Mouse (Mus musculus) telencephalon, adult 2 months (tissue): ENCODE measurements at regions not wholly inside any gene's neighbourhood (a gene's known extent, or its start where the extent isn't known, plus 50 kb on each side); places are given as distances from the start of the nearest gene placed in this dataset.
A peak's percentile ranks its signal among the peaks of the same experiment; 100 is the strongest.

ENCODE experiments used
- DNase-seq: peaks from one replicate; pipeline ENCODE4 v3.0.0-alpha.2; 2011; ENCODE audit warnings: low read depth, low spot score

DNA sequence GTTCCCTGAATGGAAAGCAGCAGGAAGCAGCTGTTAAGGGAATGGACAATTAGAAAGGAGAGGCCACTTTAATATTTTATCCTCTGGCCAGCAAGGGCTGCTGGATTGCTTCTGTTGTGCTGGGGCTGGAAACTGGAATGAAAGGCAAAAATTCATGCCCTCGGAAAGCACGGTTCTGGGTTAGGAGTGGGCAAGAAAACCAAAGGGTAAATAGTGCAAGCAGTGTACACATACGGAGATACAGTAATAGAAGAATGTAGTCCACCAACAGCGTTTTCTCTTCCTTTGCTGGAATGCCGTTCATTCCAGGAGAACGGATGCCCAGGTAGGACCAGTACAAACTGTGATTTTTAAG is 50.8 kb upstream of the Zfr start:
- DNase-seq, result no peak

DNA sequence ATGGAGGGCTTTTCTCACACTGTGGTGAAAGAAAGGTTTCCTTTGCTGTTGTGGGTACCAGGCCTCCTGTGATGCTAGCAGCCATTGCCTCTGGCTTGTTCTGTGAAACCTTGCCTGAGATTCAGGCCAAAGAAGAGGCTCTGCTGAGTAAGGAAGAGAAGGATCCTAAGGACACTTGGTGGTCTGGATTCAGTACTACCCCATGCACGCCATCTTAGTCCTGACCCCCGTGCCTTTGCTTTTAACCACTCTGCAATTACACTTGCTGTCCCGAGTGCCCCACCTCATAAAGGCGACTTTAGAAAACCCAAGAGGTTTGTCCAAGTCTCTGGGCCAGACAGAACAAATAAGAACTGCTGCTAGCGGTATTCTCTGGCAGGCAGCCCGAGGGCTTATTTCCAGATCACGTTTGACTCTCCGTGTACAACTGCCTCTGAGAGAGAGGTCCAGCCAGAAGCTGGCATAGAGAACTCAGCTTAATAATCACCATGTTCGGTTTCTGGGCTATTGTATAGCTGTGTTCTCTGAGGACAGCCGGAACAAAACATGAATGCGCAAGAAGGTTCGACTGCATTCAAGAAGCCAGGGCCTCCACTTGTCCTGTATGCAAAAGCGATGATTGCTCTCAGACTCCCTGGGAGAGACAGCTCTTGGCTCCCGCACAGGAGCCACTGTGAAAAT is 51.3 kb upstream of the Zfr start:
- DNase-seq, result peak; percentile 40

DNA sequence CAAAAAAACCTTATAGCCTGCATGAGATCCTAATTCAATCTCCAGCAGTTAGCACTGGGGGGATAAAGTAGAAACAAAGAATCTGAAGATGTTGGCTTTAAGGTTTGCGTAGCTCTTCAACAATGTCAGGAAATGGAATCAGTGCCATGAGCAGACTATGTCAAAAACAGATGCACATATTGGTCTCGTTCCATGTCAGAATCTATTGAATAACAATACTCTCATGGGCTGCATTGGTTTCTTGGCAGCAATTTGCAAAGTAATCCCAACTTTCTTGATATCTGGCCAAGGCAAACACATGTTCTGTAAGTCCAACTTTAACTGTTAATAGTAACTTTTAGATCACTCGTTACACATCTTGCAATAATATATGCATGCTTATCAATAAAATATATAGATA is 58.1 kb upstream of the Sub1 start:
- no peak for DNase-seq

DNA sequence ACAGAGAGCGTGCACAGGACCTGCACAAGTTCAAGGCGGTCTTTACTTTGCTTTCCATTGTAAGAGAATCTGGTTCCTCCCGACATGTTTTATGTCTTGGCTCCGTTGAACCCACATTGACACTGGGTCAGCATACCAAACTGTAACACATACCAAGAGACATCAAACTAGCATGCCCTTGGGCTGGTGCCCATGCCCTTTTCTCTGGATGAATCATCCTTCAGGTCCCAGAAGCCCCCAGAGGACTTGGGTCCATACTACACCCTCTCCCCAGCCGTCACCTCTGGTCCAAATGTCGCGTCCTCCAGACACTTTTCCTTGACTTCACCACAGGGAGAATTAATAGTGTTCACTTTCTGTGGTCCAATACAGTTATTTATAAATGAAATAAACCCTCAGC is 56.8 kb upstream of the Sub1 start:
- no peak for DNase-seq

DNA sequence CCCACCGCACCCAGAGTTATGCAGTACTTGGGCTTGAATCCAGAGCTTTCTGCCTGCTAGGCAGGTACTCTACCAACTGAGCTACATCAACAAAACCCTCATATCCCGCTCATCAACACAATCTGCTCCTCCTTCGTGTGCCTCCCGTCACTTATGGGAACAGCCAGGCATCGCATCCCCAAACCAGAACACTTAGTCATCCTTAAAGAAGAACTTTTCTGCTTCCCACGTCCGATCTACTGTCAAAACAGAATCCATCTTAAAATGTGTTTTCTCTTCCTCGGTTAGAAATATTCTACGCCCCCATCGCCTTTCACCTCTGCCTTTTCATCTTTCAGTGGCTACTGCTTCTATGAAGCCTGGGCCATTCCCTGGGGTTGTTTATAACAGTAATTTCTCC is 52.2 kb upstream of the Sub1 start:
- no peak for DNase-seq

DNA sequence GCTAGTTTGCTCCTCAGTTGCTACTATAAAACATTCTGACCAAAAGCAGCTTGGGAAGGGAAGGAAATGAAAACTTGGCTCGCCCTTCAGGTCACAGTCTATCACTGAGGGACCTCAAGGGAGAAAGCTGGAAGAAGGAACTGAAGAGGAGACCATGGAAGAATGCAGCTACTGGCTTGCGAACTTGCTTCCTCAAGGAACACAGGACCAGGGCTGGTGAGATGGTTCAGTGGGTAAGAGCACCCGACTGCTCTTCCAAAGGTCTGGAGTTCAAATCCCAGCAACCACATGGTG is 51.4 kb upstream of the Sub1 start:
- DNase-seq, result no peak

DNA sequence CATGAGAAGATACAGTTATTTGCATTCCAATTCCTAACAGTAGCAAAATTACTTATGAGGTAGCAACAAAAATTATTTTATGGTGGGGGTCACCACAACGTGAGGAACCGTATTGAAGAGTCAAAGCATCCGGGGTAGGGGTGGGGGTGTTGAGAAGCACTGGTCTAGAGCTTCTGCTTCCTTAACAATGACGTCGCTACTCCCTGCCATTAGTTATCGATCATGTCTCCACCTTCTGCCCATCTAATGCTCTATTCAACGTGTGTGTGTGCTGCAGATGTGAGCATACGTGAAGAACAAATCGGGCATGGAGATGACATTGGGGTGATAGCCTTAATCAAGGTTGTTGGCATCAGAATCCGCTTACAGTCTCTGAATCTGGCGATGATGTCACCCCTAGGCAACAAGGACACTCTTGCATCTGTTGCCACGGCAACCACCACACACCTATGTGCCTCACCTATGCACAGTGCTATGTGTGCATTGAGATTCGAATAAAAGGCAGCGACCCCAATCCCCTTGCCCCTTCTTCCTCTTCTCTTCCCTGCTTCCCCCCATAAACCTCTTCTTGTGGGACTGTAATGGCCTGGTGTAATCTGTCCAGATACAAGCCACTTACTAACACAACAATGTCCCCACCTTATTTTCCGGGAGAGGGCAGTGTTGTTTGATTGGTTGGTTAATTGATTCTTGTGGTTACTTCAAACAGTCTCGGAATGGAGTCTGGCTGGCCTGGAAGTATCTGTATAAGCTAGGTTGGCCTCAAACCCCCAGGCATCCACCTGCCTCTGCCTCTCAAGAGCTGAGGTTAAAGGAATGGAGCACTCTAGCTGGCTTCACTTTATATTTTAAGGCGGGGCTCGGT is 50.8 kb upstream of the Sub1 start:
- no peak for DNase-seq
